Mouse (Mus musculus): Measurements from ENCODE around the gene March7.

DNA sequence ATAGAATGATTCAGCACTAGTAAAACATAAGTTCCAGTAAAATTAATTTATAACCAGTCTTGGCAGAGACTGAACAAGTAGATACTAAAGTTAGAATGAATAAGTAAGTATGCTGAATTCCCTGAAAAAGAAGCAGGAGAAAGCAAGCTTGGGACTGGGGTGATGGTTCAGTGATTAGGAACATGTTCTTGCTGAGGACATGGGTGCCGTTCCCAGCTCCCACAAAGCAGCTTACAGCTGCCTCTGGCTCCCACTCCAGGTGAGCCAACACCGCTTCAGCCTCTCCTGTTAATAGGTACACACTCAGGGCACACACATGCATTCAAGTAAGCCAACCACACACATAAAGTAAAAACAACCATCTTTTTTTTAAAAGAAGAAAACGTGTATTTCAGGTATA, 32.2 kb upstream of the March7 start:
- TF ChIP-seq CTCF (IDR thresholded peaks at IDR 0.05; ENCODE audit: extremely low read depth, insufficient read depth, low read length) (no peak), POLR2A (IDR thresholded peaks at IDR 0.05; ENCODE audit: extremely low read depth, insufficient read depth, low read length) (no peak)

Data from cortical plate, adult 2 months (tissue).